Mouse (Mus musculus): ENCODE data around the gene Gm11487.
"Not testable (repeated sequence)": the region's sequence is repeated elsewhere in the genome, so short reads cannot be mapped to it uniquely, and the experiment has no call there.

The Gm11487 gene

DNA sequence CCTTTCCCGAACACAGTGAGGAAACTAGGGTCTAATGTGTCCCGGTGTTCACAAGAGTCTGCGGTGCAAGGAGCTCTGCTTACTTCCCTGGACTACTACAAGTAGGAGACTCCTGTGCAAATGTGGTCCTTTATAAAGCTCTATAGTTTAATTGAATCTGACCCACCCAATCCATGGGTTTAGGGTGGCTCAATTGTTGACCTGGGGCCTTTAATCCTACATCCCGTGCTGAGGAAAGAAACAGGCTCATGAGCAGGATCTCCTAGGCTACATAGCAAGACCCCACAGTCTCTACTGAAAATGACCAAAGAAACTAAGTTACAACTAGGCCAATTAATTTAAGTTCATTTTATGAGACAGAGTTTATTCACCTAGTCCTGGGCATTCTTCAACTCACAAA, at the start of gene Gm11487:
Gene Gm11487, minus strand, starts transcription at position 101 of the 400 bp plus-strand sequence.
- not testable (repeated sequence) for DNase-seq (ENCODE audit: low read depth, low spot score)

- peak; percentile 4 for DNase-seq (ENCODE audit: low read depth, low spot score)
These were observed 39.8 kb upstream of the Gm11487 start for GRCm38 (mm10) chr4:73444715-73445114.

DNA sequence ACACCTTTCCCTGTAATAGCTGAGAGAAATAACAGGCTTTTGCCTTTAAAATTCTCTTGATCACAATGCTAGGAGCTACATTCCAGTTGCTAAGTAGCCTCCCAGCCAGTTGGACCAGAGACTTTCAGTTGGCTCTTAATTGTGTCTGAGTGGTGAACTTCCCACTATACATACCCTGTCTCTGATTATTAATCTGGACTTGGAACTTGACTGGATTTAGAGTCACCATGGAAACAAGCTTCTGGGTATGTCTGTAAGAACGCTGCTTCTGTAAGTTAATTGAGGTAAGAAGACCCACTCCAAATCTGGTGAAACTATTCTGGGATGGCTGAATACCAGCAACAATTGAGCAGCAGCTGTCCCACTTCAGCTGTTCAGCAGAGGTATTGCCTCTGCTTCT, 37.7 kb upstream of the Gm11487 start:
- no peak for DNase-seq (ENCODE audit: low read depth, low spot score)

DNA sequence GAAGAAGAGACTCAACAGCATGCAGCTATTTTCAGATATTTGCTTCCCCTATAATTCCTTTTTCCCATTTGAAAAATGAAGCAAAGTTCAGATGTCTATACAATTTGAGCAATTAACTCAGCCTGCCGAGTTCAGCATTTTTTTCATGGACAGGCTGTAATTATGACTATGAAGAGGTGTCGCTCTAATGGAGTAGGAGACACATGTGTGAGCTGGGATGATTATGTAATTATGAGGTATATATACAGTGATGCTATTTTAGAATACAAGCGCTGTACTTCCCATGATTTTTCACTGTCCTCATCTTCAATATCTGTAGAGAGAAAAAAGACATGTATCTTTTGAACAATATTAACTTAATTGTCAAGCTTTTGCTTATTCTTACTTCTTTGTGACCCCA, 21.0 kb upstream of the Gm11487 start:
- no peak for DNase-seq (ENCODE audit: low read depth, low spot score)

DNA sequence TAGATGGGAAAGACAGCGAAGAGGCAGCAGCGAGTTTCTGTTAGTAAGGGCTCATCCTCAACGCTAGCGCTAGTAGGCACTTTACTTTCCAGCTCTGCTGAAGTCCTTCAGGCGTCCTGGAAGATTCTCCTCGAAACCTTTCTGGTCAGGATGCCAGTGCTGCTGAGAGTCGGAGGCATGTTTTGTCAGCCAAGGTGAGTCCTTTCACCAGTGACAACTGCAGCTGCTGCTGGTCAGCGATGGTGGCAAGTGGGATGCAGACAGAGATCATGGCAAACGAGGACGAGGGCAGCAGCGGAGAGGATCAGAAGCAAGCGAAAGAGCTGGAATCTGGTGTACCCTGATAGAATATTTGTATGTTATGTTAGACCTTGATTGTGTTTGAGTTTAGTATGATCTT, 18.2 kb upstream of the Gm11487 start:
- DNase-seq (ENCODE audit: low read depth, low spot score) = no peak

- no peak for DNase-seq (ENCODE audit: low read depth, low spot score)
These were observed 38.3 kb downstream of the Gm11487 start for GRCm38 (mm10) chr4:73366534-73366933.
